Mouse (Mus musculus) spleen, postnatal 0 days (tissue): Measurements from ENCODE around the gene Ppp1r35. TPM values are rescaled to one million over a fixed set of nuclear protein-coding genes. Genes with fewer than 3 reads are reported as not detected.

Experiments
- polyA plus RNA-seq: library from polyadenylated mRNA; unstranded; fragments of >200 nt; fragmentation: Nextera tagmentation; extraction: Ambion mirVana; gene quantifications from 2 replicates; pipeline ENCODE4 v1.2.1, GENCODE M21; 2015

Gene Ppp1r35
- 28.5 and 28.7 TPM in 2 replicates for polyA plus RNA-seq

DNA sequence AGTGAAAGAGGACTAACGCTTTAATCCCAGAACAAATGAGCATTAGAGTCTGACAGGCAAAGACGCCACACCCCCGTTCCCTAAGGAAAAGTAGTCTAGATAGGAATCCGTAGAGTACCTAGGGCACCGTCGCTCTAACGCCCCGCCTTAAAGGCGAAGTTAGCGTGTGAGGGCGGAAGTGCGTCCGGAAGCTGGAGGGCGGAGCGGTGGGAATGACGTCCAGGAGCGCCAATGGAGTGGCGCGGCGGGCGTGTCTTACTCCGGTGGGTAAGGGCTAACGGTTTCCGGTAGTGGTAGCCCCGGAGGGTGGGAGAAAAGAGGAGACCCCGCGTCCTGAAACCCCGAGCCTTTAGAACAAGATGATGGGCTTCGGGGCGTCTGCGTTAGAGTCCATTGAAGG lies at the start of gene Ppp1r35:
Ppp1r35 (plus strand) TSS at position 215 of the 400 bp plus-strand sequence.

DNA sequence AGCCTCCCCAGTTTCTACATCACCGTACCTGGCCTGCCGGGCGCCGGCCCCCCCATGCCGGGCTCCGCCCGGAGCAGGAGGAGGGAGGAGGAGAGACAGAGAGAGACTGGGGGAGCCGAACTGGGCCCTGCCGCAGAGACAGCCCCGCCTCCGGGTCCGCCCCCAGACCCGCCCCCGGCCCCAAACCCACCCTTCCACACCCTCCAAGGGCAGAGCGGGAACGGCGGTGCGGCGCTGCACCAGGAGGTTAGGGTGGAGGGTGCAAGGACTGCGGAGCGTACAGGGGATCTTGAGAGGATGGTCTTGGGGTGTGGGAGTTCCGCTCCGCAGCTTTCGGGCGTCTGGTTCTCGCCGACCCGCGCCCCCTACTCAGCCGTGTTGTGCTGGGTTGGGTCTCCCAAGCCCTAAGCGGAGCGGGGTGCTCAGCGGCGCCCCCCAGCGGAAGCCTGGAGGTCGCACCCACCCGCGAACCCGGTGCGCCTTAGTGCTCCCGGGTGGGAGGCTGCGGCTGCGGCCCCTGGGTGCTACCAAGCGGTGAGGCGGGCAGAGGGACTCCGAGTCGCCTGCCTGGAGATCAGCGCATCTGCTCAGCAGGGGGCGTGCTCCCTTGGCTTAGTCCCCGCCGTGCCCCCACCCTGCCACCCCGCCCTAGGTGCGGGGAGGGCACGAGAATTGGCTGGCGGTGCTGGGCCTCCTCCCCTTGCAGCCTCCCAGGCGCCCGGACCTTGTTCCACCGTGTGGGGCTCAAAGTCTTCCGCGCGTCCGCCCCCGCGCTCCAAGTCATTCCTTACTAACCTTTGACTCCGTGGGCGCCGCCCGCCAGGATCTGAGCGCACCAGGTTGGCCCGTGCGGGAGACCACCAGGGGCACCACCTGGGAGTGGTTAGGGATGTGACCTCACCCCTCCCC lies 37.4 kb upstream of the Ppp1r35 start, which contains the start of gene Nyap1:
Nyap1 (minus strand) TSS at position 585 of the 909 bp plus-strand sequence.

DNA sequence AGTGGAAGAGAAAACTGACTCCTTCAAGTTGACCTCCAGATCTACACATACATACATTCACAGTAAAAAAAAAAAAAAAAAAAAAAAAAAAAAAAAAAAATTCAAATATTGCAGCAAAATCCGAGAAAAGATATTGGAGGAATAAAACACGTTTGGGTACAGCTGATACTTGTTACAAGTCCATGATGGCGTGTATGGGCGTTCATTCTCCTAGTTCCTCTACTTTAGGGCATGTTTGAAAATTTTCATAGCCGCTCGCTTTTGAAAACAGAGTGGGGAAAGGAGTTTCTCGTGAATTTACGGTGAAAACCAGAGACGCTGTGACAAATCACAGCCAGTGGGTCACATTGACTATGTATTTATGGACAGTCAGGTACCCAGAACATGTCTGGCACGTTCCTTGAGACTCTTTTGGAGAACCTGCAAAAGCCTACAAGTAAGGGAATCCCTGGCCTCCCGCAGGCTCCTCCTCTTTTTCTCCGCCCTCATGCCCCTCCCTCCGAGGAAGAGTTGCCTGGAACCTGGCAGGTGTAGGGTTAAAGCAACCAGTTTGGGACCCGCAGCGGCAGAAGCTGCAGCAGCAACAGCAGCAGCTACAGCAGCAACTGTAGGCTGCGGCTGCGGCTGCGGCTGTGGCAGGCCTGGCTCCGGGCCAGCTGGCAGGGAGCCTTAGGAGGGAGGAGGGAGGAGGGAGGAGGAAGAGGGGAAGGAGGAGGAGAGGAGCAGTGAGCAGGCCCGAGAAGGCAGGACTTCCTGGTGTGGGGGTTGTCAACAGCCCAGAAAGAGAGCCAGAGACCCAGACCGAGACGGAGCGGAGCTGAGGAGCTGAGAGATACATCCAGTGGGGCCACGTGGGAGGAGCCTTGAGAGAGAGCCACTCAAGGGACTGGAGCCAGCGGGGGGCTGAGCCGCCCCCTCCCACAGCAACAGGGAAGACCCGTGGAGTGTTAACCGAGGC lies 33.2 kb upstream of the Ppp1r35 start, which contains the start of gene Tsc22d4:
Tsc22d4 (plus strand) TSS at position 517 of the 958 bp plus-strand sequence.

GRCm38 (mm10) chr5:137787151-137787928 lies 8.7 kb downstream of the Ppp1r35 start, which contains the start of the genes Mepce and Zcwpw1:
Gene Mepce (minus strand): TSS chr5:137787655.
Gene Zcwpw1 (plus strand): TSS chr5:137787798.

Other genes with a start within 250 kb of the Ppp1r35 start
- not detected in 2 replicates for gene Epo, start 245.6 kb upstream of the Ppp1r35 start, polyA plus RNA-seq
- 296 and 329 TPM in 2 replicates for gene Gnb2, start 245.3 kb upstream of the Ppp1r35 start, polyA plus RNA-seq
- gene Actl6b, start 225.3 kb upstream of the Ppp1r35 start, polyA plus RNA-seq, result not detected in 2 replicates
- 43.2 and 45.5 TPM in 2 replicates for gene Tfr2, start 209.0 kb upstream of the Ppp1r35 start, polyA plus RNA-seq
- gene Mospd3, start 177.8 kb upstream of the Ppp1r35 start, polyA plus RNA-seq, result 55.8 TPM in 2 replicates
- 61.6 and 75.4 TPM in 2 replicates for gene Pcolce, start 165.1 kb upstream of the Ppp1r35 start, polyA plus RNA-seq
- 0.10 TPM in 1 of 2 replicates, not detected in the other for gene Fbxo24, start 149.8 kb upstream of the Ppp1r35 start, polyA plus RNA-seq
- 41.9 and 54.3 TPM in 2 replicates for gene Lrch4, start 149.7 kb upstream of the Ppp1r35 start, polyA plus RNA-seq
- 9.0 and 10.1 TPM in 2 replicates for gene Gm20605, start 149.7 kb upstream of the Ppp1r35 start, polyA plus RNA-seq
- 16.9 and 18.4 TPM in 2 replicates for gene Sap25, start 137.5 kb upstream of the Ppp1r35 start, polyA plus RNA-seq
- gene Irs3, start 133.1 kb upstream of the Ppp1r35 start, polyA plus RNA-seq, result 0.05 and 0.12 TPM in 2 replicates
- 36.8 and 43.3 TPM in 2 replicates for gene Agfg2, start 94.1 kb upstream of the Ppp1r35 start, polyA plus RNA-seq
- 0.24 and 0.30 TPM in 2 replicates for gene Nyap1, start 37.2 kb upstream of the Ppp1r35 start, polyA plus RNA-seq
- gene Tsc22d4, start 33.1 kb upstream of the Ppp1r35 start, polyA plus RNA-seq, result 114 and 132 TPM in 2 replicates
- gene Mepce, start 8.8 kb downstream of the Ppp1r35 start, polyA plus RNA-seq, result 8.4 and 9.4 TPM in 2 replicates
- gene Zcwpw1, start 8.9 kb downstream of the Ppp1r35 start, polyA plus RNA-seq, result 5.6 and 7.4 TPM in 2 replicates
- 16.8 and 27.1 TPM in 2 replicates for gene Pilra, start 57.4 kb downstream of the Ppp1r35 start, polyA plus RNA-seq
- 17.8 and 27.4 TPM in 2 replicates for gene Pilrb1, start 79.3 kb downstream of the Ppp1r35 start, polyA plus RNA-seq
- 25.5 and 39.0 TPM in 2 replicates for gene Pilrb2, start 93.0 kb downstream of the Ppp1r35 start, polyA plus RNA-seq
- 0.18 and 0.27 TPM in 2 replicates for gene Cyp3a13, start 142.8 kb downstream of the Ppp1r35 start, polyA plus RNA-seq
- 0.04 TPM in 1 of 2 replicates, not detected in the other for gene Gjc3, start 184.2 kb downstream of the Ppp1r35 start, polyA plus RNA-seq
- gene Azgp1, start 202.7 kb downstream of the Ppp1r35 start, polyA plus RNA-seq, result 0.46 TPM in 1 of 2 replicates, not detected in the other
- not detected in 2 replicates for gene Smok3a, start 242.4 kb downstream of the Ppp1r35 start, polyA plus RNA-seq
- gene Smok3b, start 242.6 kb downstream of the Ppp1r35 start, polyA plus RNA-seq, result not detected in 2 replicates